Mouse (Mus musculus): ENCODE results near the gene Phgdh. TPM values are rescaled to one million over a fixed set of nuclear protein-coding genes. Genes with fewer than 3 reads are reported as not detected.
A peak's percentile ranks its signal among the peaks of the same experiment; 100 is the strongest.
"Not testable (repeated sequence)": the region's sequence is repeated elsewhere in the genome, so short reads cannot be mapped to it uniquely, and the experiment has no call there.

Gene Phgdh
- 212 and 230 TPM in 2 replicates for polyA plus RNA-seq (2014; fragmentation: Nextera tagmentation; extraction: Ambion mirVana)

GRCm38 (mm10) chr3:98339706-98340109 lies at the start of gene Phgdh:
Phgdh (minus strand) TSS chr3:98339990.
- ATAC-seq (ENCODE audit: insufficient read depth) (peak; percentile 84), DNase-seq (peak; percentile 88)
- Histone ChIP-seq H3K4me3 (ENCODE audit: low read depth, low read length) (peak within 1 kb of the TSS; percentile 64), H3K9ac (peak within 1 kb of the TSS; percentile 69), H3K27ac (ENCODE audit: low read depth) (peak within 1 kb of the TSS; percentile 67), H3K4me2 (peak within 1 kb of the TSS; percentile 95)
- not testable (repeated sequence) for H3K4me1 ChIP-seq (ENCODE audit: insufficient read depth); H3K27me3 ChIP-seq (ENCODE audit: insufficient read depth, low read length); H3K36me3 ChIP-seq (ENCODE audit: insufficient read depth); H3K9me3 ChIP-seq (ENCODE audit: low read depth, low read length)
- 0% methylated on average over 9 of the region's 10 CpGs for WGBS

GRCm38 (mm10) chr3:98389305-98389704 lies 49.5 kb upstream of the Phgdh start:
- WGBS: 62% methylated on average over 3 of the region's 3 CpGs
- Histone ChIP-seq H3K4me2 (no peak overlapping the region), H3K27ac (ENCODE audit: low read depth) (no peak overlapping the region), H3K4me3 (ENCODE audit: low read depth, low read length) (no peak overlapping the region), H3K36me3 (ENCODE audit: insufficient read depth) (no peaks in the 10 kb centered on the region), H3K9ac (no peak overlapping the region), H3K4me1 (ENCODE audit: insufficient read depth) (no peaks in the 10 kb centered on the region), H3K27me3 (ENCODE audit: insufficient read depth, low read length) (no peaks in the 10 kb centered on the region), H3K9me3 (ENCODE audit: low read depth, low read length) (no peaks in the 10 kb centered on the region)
- TF ChIP-seq CTCF (IDR thresholded peaks at IDR 0.05; ENCODE audit: low read depth): no peak
- ATAC-seq (ENCODE audit: insufficient read depth) (no peak), DNase-seq (no peak)

GRCm38 (mm10) chr3:98387756-98388155 lies 48.0 kb upstream of the Phgdh start:
- Histone ChIP-seq H3K9ac (no peak overlapping the region), H3K27me3 (ENCODE audit: insufficient read depth, low read length) (no peaks in the 10 kb centered on the region), H3K9me3 (ENCODE audit: low read depth, low read length) (no peaks in the 10 kb centered on the region), H3K36me3 (ENCODE audit: insufficient read depth) (no peaks in the 10 kb centered on the region), H3K4me3 (ENCODE audit: low read depth, low read length) (no peak overlapping the region), H3K4me2 (no peak overlapping the region), H3K27ac (ENCODE audit: low read depth) (no peak overlapping the region), H3K4me1 (ENCODE audit: insufficient read depth) (peaks cover 3% of the 10 kb centered on the region)
- DNase-seq (no peak), ATAC-seq (ENCODE audit: insufficient read depth) (no peak)
- no peak for TF ChIP-seq CTCF (IDR thresholded peaks at IDR 0.05; ENCODE audit: low read depth)
- 71% methylated on average over 7 of the region's 7 CpGs for WGBS

GRCm38 (mm10) chr3:98387086-98387485 lies 47.3 kb upstream of the Phgdh start:
- WGBS: 45% methylated on average over 4 of the region's 4 CpGs
- no peak for ATAC-seq (ENCODE audit: insufficient read depth)
- Histone ChIP-seq H3K27me3 (ENCODE audit: insufficient read depth, low read length) (no peaks in the 10 kb centered on the region), H3K9me3 (ENCODE audit: low read depth, low read length) (no peaks in the 10 kb centered on the region), H3K36me3 (ENCODE audit: insufficient read depth) (no peaks in the 10 kb centered on the region), H3K4me1 (ENCODE audit: insufficient read depth) (peaks cover 3% of the 10 kb centered on the region), H3K27ac (ENCODE audit: low read depth) (no peak overlapping the region), H3K4me2 (no peak overlapping the region), H3K9ac (no peak overlapping the region), H3K4me3 (ENCODE audit: low read depth, low read length) (no peak overlapping the region)
- TF ChIP-seq CTCF (IDR thresholded peaks at IDR 0.05; ENCODE audit: low read depth): no peak
- no peak for DNase-seq

GRCm38 (mm10) chr3:98383024-98383790 lies 43.4 kb upstream of the Phgdh start:
- DNase-seq (no peak), ATAC-seq (ENCODE audit: insufficient read depth) (peak; percentile 20)

GRCm38 (mm10) chr3:98382246-98382939 lies 42.6 kb upstream of the Phgdh start, which contains the start of gene Zfp697:
Zfp697 (plus strand) TSS chr3:98382461.
- DNase-seq (peak; percentile 86), ATAC-seq (ENCODE audit: insufficient read depth) (peak; percentile 94)
- peak within 1 kb of the TSS; percentile 81 for H3K27ac ChIP-seq (ENCODE audit: low read depth)
- H3K27me3 ChIP-seq (ENCODE audit: insufficient read depth, low read length): no peaks in the 10 kb centered on the region
- TF ChIP-seq CTCF (IDR thresholded peaks at IDR 0.05; ENCODE audit: low read depth): peak; percentile 68
- peaks cover 3% of the 10 kb centered on the region for H3K4me1 ChIP-seq (ENCODE audit: insufficient read depth)
- H3K9me3 ChIP-seq (ENCODE audit: low read depth, low read length): no peaks in the 10 kb centered on the region
- peak within 1 kb of the TSS; percentile 83 for H3K4me3 ChIP-seq (ENCODE audit: low read depth, low read length)
- peak within 1 kb of the TSS; percentile 99 for H3K4me2 ChIP-seq
- no peaks in the 10 kb centered on the region for H3K36me3 ChIP-seq (ENCODE audit: insufficient read depth)
- peak within 1 kb of the TSS; percentile 87 for H3K9ac ChIP-seq
- under 1% methylated on average over 42 of the region's 42 CpGs for WGBS

More at GRCm38 (mm10) chr3:98383024-98383790, 43.4 kb upstream of the Phgdh start:
- Histone ChIP-seq H3K4me2 (peak overlapping the region; percentile 99), H3K4me3 (ENCODE audit: low read depth, low read length) (peak overlapping the region; percentile 83), H3K4me1 (ENCODE audit: insufficient read depth) (peaks cover 3% of the 10 kb centered on the region), H3K27ac (ENCODE audit: low read depth) (no peak overlapping the region), H3K9ac (peak overlapping the region; percentile 87), H3K36me3 (ENCODE audit: insufficient read depth) (no peaks in the 10 kb centered on the region), H3K9me3 (ENCODE audit: low read depth, low read length) (no peaks in the 10 kb centered on the region), H3K27me3 (ENCODE audit: insufficient read depth, low read length) (no peaks in the 10 kb centered on the region)
- TF ChIP-seq CTCF (IDR thresholded peaks at IDR 0.05; ENCODE audit: low read depth): no peak
- WGBS: 9% methylated on average over 21 of the region's 21 CpGs

- no peaks in the 10 kb centered on the region for H3K9me3 ChIP-seq (ENCODE audit: low read depth, low read length)
- ATAC-seq (ENCODE audit: insufficient read depth) (peak; percentile 12; the same call in 1 of the 2 replicates), DNase-seq (peak; percentile 63)
- peak; percentile 64 for TF ChIP-seq CTCF (IDR thresholded peaks at IDR 0.05; ENCODE audit: low read depth)
- H3K4me2 ChIP-seq: peak overlapping the region; percentile 99
- H3K36me3 ChIP-seq (ENCODE audit: insufficient read depth): no peaks in the 10 kb centered on the region
- H3K27ac ChIP-seq (ENCODE audit: low read depth): peak overlapping the region; percentile 81
- H3K4me1 ChIP-seq (ENCODE audit: insufficient read depth): peaks cover 3% of the 10 kb centered on the region
- H3K4me3 ChIP-seq (ENCODE audit: low read depth, low read length): peak overlapping the region; percentile 83
- peak overlapping the region; percentile 87 for H3K9ac ChIP-seq
- no peaks in the 10 kb centered on the region for H3K27me3 ChIP-seq (ENCODE audit: insufficient read depth, low read length)
- 8% methylated on average over 17 of the region's 17 CpGs for WGBS
Observed at GRCm38 (mm10) chr3:98381677-98382245, 42.0 kb upstream of the Phgdh start.

Data from lung, embryonic 14.5 days (tissue).